Mouse (Mus musculus) embryonic fibroblast, embryonic 13.5 days (primary cell): ENCODE measurements around the gene Fam213b.

Source experiments
- CTCF ChIP-seq: IDR thresholded peaks from 2 replicates; pipeline ENCODE4 v1.5.1; 2011; ENCODE audit warnings: mild to moderate bottlenecking, control low read depth, low read length, moderate library complexity, borderline replicate concordance; ENCODE audit not compliant: insufficient read depth
- POLR2A ChIP-seq: IDR thresholded peaks from 2 replicates; pipeline ENCODE4 v1.6.1; 2011; ENCODE audit warnings: low read depth, mild to moderate bottlenecking, control low read depth, low read length, moderate library complexity

- TF ChIP-seq CTCF, result peak; percentile 83
- no peak for TF ChIP-seq POLR2A
These were observed 43.0 kb downstream of the Fam213b start for GRCm38 (mm10) chr4:154855721-154856479.
